Mouse (Mus musculus) adrenal gland, postnatal 10 days (tissue): ENCODE measurements at regions not wholly inside any gene's neighbourhood (a gene's known extent, or its start where the extent isn't known, plus 50 kb on each side); places are given as distances from the start of the nearest gene placed in this dataset.
A peak's percentile ranks its signal among the peaks of the same experiment; 100 is the strongest.

ENCODE experiments used
- DNase-seq: peaks from one replicate; pipeline ENCODE4 v3.0.0; 2021; ENCODE audit warnings: mixed read lengths

- no peak for DNase-seq
Measured at GRCm38 (mm10) chr4:106168741-106169140, 147.3 kb upstream of the Usp24 start.

DNA sequence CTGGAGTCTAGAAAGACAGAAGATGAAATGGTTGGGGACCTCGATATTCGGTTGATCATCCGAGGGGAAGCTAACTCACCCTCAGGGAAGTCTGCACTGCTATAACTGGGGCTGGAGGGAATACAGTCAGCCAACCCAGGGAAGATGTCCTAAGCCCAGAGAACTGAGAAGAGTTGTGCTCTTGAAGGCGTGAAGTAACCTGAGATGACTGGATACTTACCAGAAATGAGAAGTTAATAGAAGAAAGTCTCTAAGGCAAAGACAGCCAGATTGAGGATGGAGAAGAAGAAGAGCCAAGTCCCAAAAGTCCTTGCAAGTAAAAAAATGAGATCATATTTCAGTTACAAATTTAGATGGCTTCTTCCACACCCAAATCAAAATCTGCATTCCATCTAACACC is 146.5 kb upstream of the Usp24 start:
- DNase-seq, result no peak

- no peak for DNase-seq
Measured at GRCm38 (mm10) chr4:106170731-106171130, 145.3 kb upstream of the Usp24 start.

- no peak for DNase-seq
Measured at GRCm38 (mm10) chr4:106175352-106175751, 140.7 kb upstream of the Usp24 start.

DNA sequence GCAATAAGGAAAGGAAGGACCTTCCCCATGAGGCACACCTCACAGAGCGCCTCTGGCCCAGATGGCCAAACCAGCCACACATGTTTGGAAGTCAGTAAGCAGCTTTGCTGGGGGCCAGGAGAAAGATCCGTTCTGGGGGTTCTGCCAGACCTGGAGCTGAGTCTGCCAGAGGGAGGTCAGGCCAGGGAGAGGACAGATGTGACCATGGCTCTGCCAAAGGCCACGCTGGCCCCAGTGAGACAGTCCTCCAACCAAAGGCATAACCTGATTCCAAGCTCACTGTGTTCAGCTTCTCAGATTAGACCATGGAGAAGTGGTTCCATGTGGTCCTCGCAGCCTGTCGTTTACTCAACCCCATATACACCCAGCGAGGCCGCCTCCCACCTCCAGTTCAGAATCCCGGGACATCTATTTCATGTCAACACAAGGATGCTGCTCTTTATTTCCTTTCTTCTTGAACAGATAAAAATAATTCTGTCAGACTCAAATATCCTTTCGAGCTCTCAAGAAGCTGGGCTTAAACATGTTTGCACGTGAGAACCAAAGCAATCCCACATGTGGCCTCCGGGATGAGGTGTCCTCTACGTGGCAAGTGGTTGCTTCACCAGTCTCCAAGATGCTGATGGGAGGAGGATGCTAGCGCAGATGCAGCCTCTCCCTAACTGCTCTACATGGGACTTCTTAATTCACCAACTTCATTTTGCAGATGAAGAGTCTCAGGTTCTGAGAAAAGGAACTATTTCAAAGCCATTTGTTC is 130.1 kb upstream of the Usp24 start:
- peak; percentile 61 for DNase-seq

DNA sequence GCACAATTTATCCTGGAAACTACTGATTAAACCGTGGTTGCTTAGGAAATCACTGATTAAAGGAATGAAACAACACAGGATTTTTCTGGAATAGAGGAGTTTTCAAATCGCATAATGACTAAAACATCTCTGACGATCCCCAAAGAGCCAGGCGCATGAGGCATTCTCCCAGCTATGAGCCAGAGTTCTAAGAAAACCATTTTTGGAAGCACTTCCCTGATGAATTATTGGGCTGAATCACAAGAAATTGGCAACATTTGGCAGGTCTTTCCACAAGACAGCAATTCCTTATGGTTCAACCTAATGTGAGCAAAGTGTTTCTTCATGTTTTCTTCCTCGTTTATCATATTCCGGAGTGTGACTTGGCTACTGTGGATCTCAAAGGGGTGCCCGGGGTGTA is 129.3 kb upstream of the Usp24 start:
- peak; percentile 12 for DNase-seq

- DNase-seq, result no peak
Measured at GRCm38 (mm10) chr4:106190248-106190647, 125.8 kb upstream of the Usp24 start.

GRCm38 (mm10) chr4:106191331-106191730 is 124.7 kb upstream of the Usp24 start:
- no peak for DNase-seq

- DNase-seq, result peak; percentile 23
Measured at GRCm38 (mm10) chr4:106191843-106192242, 124.2 kb upstream of the Usp24 start.

GRCm38 (mm10) chr4:106193204-106193945 is 122.6 kb upstream of the Usp24 start:
- DNase-seq, result no peak

- DNase-seq, result peak; percentile 23
Measured at GRCm38 (mm10) chr4:106195497-106196166, 120.4 kb upstream of the Usp24 start.

DNA sequence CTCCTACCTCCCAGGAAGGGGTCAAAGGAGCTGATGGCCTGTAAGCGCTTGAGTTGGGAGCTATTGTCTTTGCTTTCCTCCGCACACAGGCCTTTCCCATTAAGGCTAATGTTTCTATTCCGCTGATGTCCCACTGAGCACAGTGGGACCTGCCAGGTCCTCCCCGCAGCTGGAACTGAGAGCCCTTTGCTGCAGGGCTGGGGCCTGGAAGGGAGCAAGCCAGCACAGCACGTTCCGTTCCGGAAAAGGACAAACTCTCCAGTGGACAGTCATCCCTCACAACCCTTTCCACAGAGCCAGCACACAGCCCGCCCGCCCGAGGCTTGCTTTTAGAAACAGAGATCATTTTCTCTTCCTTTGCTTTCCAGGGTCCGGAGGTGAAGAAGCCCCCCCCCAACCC is 116.2 kb upstream of the Usp24 start:
- peak; percentile 58 for DNase-seq

- DNase-seq, result peak; percentile 29
Measured at GRCm38 (mm10) chr4:106200241-106200640, 115.8 kb upstream of the Usp24 start.

DNA sequence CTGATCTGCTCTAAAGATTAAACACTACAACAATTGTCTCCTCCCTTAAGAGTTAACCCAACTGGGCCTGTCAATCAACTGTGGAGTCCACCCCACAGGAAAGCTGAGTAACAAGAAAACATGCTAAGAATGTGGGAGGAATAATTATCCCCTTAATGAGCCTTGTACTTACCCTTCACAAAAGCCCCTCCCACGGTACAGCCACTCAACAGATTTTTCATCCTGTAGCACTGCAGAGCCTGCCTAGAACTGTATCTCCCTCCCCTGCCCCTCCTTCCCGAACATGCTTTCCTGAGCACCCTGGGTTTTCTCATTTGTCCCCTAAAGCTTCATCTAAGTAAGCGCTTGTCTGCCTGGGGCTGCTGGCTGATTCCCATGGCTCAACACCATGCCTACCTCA is 113.5 kb upstream of the Usp24 start:
- DNase-seq, result no peak

- no peak for DNase-seq
Measured at GRCm38 (mm10) chr4:106205200-106205599, 110.8 kb upstream of the Usp24 start.

- DNase-seq, result peak; percentile 22
Measured at GRCm38 (mm10) chr4:106206023-106206422, 110.0 kb upstream of the Usp24 start.

GRCm38 (mm10) chr4:106209465-106209864 is 106.5 kb upstream of the Usp24 start:
- no peak for DNase-seq

GRCm38 (mm10) chr4:106209975-106210374 is 106.0 kb upstream of the Usp24 start:
- DNase-seq, result peak; percentile 32

GRCm38 (mm10) chr4:106214170-106214569 is 101.8 kb upstream of the Usp24 start:
- DNase-seq, result peak; percentile 24

GRCm38 (mm10) chr4:106220621-106221020 is 95.4 kb upstream of the Usp24 start:
- DNase-seq, result peak; percentile 66

DNA sequence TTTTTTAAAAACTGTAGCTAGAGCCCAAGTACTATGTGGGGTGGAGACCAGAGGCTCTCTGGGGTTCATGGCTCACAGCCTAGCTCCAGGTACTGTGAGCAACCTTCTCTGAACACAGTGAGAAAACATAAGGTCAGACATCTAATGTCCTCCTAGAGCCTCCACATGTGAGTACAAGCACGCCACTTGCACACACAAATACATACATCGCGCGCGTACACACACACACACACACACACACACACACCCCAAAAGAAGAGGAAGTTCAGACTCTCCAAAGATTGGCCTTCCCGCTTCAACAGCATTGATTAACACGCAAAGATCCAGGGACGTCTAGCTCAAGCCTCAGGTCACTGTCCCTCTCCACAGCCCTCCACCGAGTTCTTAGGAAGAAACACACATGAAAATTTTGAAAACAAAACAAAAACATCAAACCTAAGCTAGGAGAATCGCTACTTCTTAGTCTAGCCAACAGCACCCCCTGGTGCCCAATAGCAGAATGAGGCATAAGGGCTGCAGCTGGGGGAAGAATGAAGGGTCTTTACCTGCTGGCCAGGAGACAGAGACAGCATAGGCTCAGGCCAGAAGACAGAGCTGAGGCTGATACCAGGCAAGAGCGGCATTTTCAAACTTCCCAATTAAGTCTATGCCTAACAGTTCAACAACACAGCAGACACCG is 90.7 kb upstream of the Usp24 start:
- peak; percentile 75 for DNase-seq

- DNase-seq, result no peak
Measured at GRCm38 (mm10) chr4:106227428-106227827, 88.6 kb upstream of the Usp24 start.

- peak; percentile 85 for DNase-seq
Measured at GRCm38 (mm10) chr4:106228534-106228933, 87.5 kb upstream of the Usp24 start.
